Mouse (Mus musculus): Measurements from ENCODE around the gene Fbxl8.
"Not testable (repeated sequence)": the region's sequence is repeated elsewhere in the genome, so short reads cannot be mapped to it uniquely, and the experiment has no call there.

The Fbxl8 gene

GRCm38 (mm10) chr8:105264024-105264982 lies at the start of gene Fbxl8, which contains the start of gene Tradd:
Fbxl8 (plus strand) TSS chr8:105264648.
Tradd (minus strand) TSS chr8:105264609.
- DNase-seq, result peak; percentile 78 to 79

- peak; percentile 23 to 30 for DNase-seq
Observed at GRCm38 (mm10) chr8:105217926-105218522, 46.4 kb upstream of the Fbxl8 start.

- no peak for DNase-seq
Observed at GRCm38 (mm10) chr8:105223850-105224249, 40.6 kb upstream of the Fbxl8 start.

GRCm38 (mm10) chr8:105224413-105225271 lies 39.8 kb upstream of the Fbxl8 start, which contains the start of gene D230025D16Rik:
D230025D16Rik (plus strand) TSS chr8:105225145.
- peak; percentile 98 for DNase-seq

GRCm38 (mm10) chr8:105225272-105225593 lies 39.2 kb upstream of the Fbxl8 start:
- no peak for DNase-seq

GRCm38 (mm10) chr8:105225917-105226316 lies 38.5 kb upstream of the Fbxl8 start:
- no peak for DNase-seq

GRCm38 (mm10) chr8:105231503-105232320 lies 32.7 kb upstream of the Fbxl8 start:
- DNase-seq, result no peak

- DNase-seq, result not testable (repeated sequence)
Observed at GRCm38 (mm10) chr8:105232321-105232693, 32.1 kb upstream of the Fbxl8 start.

- no peak for DNase-seq
Observed at GRCm38 (mm10) chr8:105233126-105233935, 31.1 kb upstream of the Fbxl8 start.

GRCm38 (mm10) chr8:105235206-105235605 lies 29.2 kb upstream of the Fbxl8 start:
- no peak for DNase-seq

- no peak for DNase-seq
Observed at GRCm38 (mm10) chr8:105237442-105238142, 26.9 kb upstream of the Fbxl8 start.

- no peak for DNase-seq
Observed at GRCm38 (mm10) chr8:105241016-105241415, 23.4 kb upstream of the Fbxl8 start.

- no peak for DNase-seq
Observed at GRCm38 (mm10) chr8:105251954-105252353, 12.5 kb upstream of the Fbxl8 start.

- no peak for DNase-seq
Observed at GRCm38 (mm10) chr8:105252680-105253537, 11.5 kb upstream of the Fbxl8 start.

GRCm38 (mm10) chr8:105253766-105254151 lies 10.7 kb upstream of the Fbxl8 start:
- no peak for DNase-seq

- DNase-seq, result peak; percentile 93
Observed at GRCm38 (mm10) chr8:105254152-105254965, 10.1 kb upstream of the Fbxl8 start.

- DNase-seq, result peak; percentile 30
Observed at GRCm38 (mm10) chr8:105254966-105255350, 9.5 kb upstream of the Fbxl8 start, which contains the start of gene B3gnt9. B3gnt9 (minus strand) TSS chr8:105255153.

- DNase-seq, result no peak
Observed at GRCm38 (mm10) chr8:105257318-105258114, 6.9 kb upstream of the Fbxl8 start.

All from B cell, adult 2 months (primary cell).